Mouse (Mus musculus): Measurements from ENCODE around the gene Rassf3. TPM values are rescaled to one million over a fixed set of nuclear protein-coding genes. Genes with fewer than 3 reads are reported as not detected.

Rassf3 gene
- polyA plus RNA-seq, 1 experiment: 15.5 TPM

DNA sequence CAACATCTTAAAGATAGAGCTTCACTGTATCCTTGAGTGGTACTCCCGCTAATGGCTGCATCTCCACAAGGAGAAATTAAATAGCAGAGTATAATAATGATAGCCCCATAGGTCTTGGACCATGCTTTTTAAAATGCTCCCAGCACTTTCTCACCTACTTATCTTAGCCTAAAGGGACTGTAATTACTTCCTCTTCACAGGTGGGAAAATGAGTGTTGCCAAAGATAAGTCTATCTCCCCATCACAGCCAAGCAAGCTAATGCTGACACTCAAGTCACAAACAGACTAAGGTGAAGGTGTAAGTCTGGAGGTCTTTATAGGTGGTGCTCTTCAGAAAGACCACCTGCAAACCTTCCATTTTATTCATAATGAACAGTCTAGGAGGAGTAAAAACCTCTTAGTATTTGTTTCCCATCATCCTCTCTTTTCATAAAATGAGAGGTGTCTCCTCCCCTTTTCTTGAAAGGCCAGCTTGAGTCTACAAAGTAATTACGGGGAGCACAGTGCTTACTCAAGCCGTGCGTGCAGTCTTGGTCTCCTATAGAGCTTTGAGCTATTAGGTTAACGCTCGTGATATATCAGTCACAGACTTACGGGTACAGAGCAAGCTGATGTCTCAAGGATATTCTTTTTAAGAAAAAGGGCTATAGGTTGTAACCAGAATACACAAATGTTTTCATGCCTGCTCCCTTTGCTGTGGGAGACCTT lies 16.6 kb upstream of the Rassf3 start:
- Histone ChIP-seq H3K36me3 (ENCODE audit: control insufficient read depth, insufficient read depth, low read length) (no peaks in the 10 kb centered on the region), H3K4me1 (replicated peaks; ENCODE audit: control insufficient read depth, insufficient read depth, low read length) (peaks cover 17% of the 10 kb centered on the region), H3K27ac (ENCODE audit: control insufficient read depth, insufficient read depth, low read length) (no peak overlapping the region), H3K4me3 (ENCODE audit: control insufficient read depth, insufficient read depth, low read length) (no peak overlapping the region), H3K27me3 (ENCODE audit: control insufficient read depth, insufficient read depth, low read length) (no peaks in the 10 kb centered on the region)
- 94% methylated on average over 7 of the region's 7 CpGs for WGBS
- DNase-seq: no peak
- TF ChIP-seq POLR2A (IDR thresholded peaks at IDR 0.05; ENCODE audit: control insufficient read depth, extremely low read depth, insufficient read depth, low read length, poor library complexity) (no peak), CTCF (IDR thresholded peaks at IDR 0.05; ENCODE audit: borderline replicate concordance, control insufficient read depth, extremely low read depth, insufficient read depth, low read length, poor library complexity) (no peak)

- DNase-seq: no peak
- H3K4me1 ChIP-seq (replicated peaks; ENCODE audit: control insufficient read depth, insufficient read depth, low read length): peaks cover 11% of the 10 kb centered on the region
- H3K36me3 ChIP-seq (ENCODE audit: control insufficient read depth, insufficient read depth, low read length): no peaks in the 10 kb centered on the region
- 98% methylated on average over 6 of the region's 6 CpGs for WGBS
- H3K27ac ChIP-seq (ENCODE audit: control insufficient read depth, insufficient read depth, low read length): no peak overlapping the region
- TF ChIP-seq POLR2A (IDR thresholded peaks at IDR 0.05; ENCODE audit: control insufficient read depth, extremely low read depth, insufficient read depth, low read length, poor library complexity) (no peak), CTCF (IDR thresholded peaks at IDR 0.05; ENCODE audit: borderline replicate concordance, control insufficient read depth, extremely low read depth, insufficient read depth, low read length, poor library complexity) (no peak)
- no peaks in the 10 kb centered on the region for H3K27me3 ChIP-seq (ENCODE audit: control insufficient read depth, insufficient read depth, low read length)
- H3K4me3 ChIP-seq (ENCODE audit: control insufficient read depth, insufficient read depth, low read length): no peak overlapping the region
These were observed 13.8 kb upstream of the Rassf3 start for GRCm38 (mm10) chr10:121489941-121490340.

DNA sequence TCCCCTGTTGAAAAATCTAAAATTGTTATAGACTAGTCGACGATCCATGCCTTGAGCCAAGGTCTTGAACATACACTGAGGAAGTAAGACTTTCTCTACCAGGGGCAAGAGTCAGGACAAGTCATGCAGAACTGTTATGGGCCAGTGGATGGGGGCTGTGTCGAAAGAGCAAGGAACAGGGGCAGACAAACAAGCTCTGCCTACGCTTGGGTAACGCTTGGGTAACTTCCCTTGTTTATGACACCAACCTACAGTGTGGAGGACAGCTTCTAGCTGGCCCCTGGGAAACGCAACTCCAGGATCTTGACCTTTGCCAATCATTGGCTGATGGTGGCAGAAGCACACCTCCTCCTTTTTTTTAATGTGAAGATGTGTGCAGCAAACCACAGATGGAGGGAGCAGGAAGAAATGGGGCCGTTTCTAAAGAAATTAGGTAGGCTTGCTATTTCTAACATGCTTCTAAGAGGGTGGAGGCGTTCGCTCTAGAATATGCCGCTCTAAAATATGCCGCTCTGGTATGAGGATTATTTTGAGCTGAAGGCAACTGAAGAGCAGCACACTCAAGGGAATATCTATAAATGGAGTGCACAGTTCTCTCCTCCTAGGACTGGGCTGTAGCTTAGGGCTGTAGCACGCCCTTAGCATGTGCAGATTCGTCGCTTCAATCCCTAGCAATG lies 12.6 kb upstream of the Rassf3 start:
- TF ChIP-seq CTCF (IDR thresholded peaks at IDR 0.05; ENCODE audit: borderline replicate concordance, control insufficient read depth, extremely low read depth, insufficient read depth, low read length, poor library complexity) (no peak), POLR2A (IDR thresholded peaks at IDR 0.05; ENCODE audit: control insufficient read depth, extremely low read depth, insufficient read depth, low read length, poor library complexity) (no peak)
- H3K4me3 ChIP-seq (ENCODE audit: control insufficient read depth, insufficient read depth, low read length): no peak overlapping the region
- no peaks in the 10 kb centered on the region for H3K36me3 ChIP-seq (ENCODE audit: control insufficient read depth, insufficient read depth, low read length)
- WGBS: 87% methylated on average over 14 of the region's 14 CpGs
- no peak for DNase-seq
- peaks cover 4% of the 10 kb centered on the region for H3K4me1 ChIP-seq (replicated peaks; ENCODE audit: control insufficient read depth, insufficient read depth, low read length)
- no peaks in the 10 kb centered on the region for H3K27me3 ChIP-seq (ENCODE audit: control insufficient read depth, insufficient read depth, low read length)
- H3K27ac ChIP-seq (ENCODE audit: control insufficient read depth, insufficient read depth, low read length): no peak overlapping the region

DNA sequence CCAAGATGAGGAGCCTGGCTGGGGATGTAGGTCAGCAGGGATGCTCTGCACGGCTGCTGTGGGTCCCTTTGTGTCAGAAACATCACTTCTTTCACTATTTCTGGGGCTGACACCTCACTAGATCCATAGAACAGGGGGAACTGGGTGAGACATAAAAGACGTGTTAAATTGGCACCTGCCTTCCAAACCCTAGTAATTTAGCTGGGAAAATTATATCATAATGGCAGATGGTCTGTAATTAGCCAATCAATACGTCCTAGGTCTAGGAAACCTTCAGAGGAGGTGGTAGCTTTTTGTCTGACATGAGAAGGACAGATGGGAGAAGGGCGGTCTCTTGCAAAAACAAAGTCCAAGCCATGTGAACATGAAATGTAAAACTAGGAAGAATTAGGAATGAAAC lies 11.6 kb upstream of the Rassf3 start:
- no peak overlapping the region for H3K27ac ChIP-seq (ENCODE audit: control insufficient read depth, insufficient read depth, low read length)
- no peak for TF ChIP-seq CTCF (IDR thresholded peaks at IDR 0.05; ENCODE audit: borderline replicate concordance, control insufficient read depth, extremely low read depth, insufficient read depth, low read length, poor library complexity)
- no peak for TF ChIP-seq POLR2A (IDR thresholded peaks at IDR 0.05; ENCODE audit: control insufficient read depth, extremely low read depth, insufficient read depth, low read length, poor library complexity)

GRCm38 (mm10) chr10:121486350-121486749 lies 10.2 kb upstream of the Rassf3 start:
- 93% methylated on average over 9 of the region's 9 CpGs for WGBS
- H3K27ac ChIP-seq (ENCODE audit: control insufficient read depth, insufficient read depth, low read length): no peak overlapping the region
- no peaks in the 10 kb centered on the region for H3K4me1 ChIP-seq (replicated peaks; ENCODE audit: control insufficient read depth, insufficient read depth, low read length)
- no peaks in the 10 kb centered on the region for H3K27me3 ChIP-seq (ENCODE audit: control insufficient read depth, insufficient read depth, low read length)
- no peak for DNase-seq
- no peak for TF ChIP-seq CTCF (IDR thresholded peaks at IDR 0.05; ENCODE audit: borderline replicate concordance, control insufficient read depth, extremely low read depth, insufficient read depth, low read length, poor library complexity)
- TF ChIP-seq POLR2A (IDR thresholded peaks at IDR 0.05; ENCODE audit: control insufficient read depth, extremely low read depth, insufficient read depth, low read length, poor library complexity): no peak
- H3K4me3 ChIP-seq (ENCODE audit: control insufficient read depth, insufficient read depth, low read length): no peak overlapping the region
- H3K36me3 ChIP-seq (ENCODE audit: control insufficient read depth, insufficient read depth, low read length): no peaks in the 10 kb centered on the region

More for the DNA sequence above, 11.6 kb upstream of the Rassf3 start:
- Histone ChIP-seq H3K36me3 (ENCODE audit: control insufficient read depth, insufficient read depth, low read length) (no peaks in the 10 kb centered on the region), H3K4me3 (ENCODE audit: control insufficient read depth, insufficient read depth, low read length) (no peak overlapping the region), H3K4me1 (replicated peaks; ENCODE audit: control insufficient read depth, insufficient read depth, low read length) (no peaks in the 10 kb centered on the region), H3K27me3 (ENCODE audit: control insufficient read depth, insufficient read depth, low read length) (no peaks in the 10 kb centered on the region)
- WGBS: 96% methylated on average over 4 of the region's 4 CpGs
- DNase-seq: no peak

DNA sequence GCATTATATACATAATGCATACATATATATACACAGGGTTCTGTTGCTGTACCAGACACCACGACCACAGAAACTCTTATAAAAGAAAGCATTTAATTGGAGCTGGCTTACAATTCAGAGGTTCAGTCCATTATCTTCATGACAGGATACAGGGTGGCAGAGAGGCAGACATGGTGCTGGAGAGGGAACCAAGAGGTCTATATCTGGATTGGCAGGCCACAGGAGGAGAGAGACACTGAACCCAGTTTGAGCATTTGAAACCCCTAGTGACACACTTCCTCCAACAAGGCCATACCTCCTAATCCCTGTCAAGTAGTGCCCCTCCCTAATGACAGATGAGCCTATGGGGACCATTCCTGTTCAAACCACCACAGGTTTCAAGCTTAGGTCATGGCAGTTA lies 7.2 kb upstream of the Rassf3 start:
- Histone ChIP-seq H3K4me1 (replicated peaks; ENCODE audit: control insufficient read depth, insufficient read depth, low read length) (no peaks in the 10 kb centered on the region), H3K36me3 (ENCODE audit: control insufficient read depth, insufficient read depth, low read length) (no peaks in the 10 kb centered on the region), H3K27ac (ENCODE audit: control insufficient read depth, insufficient read depth, low read length) (no peak overlapping the region), H3K4me3 (ENCODE audit: control insufficient read depth, insufficient read depth, low read length) (no peak overlapping the region), H3K27me3 (ENCODE audit: control insufficient read depth, insufficient read depth, low read length) (no peaks in the 10 kb centered on the region)
- 82% methylated on average over 1 of the region's 1 CpGs for WGBS
- TF ChIP-seq POLR2A (IDR thresholded peaks at IDR 0.05; ENCODE audit: control insufficient read depth, extremely low read depth, insufficient read depth, low read length, poor library complexity) (no peak), CTCF (IDR thresholded peaks at IDR 0.05; ENCODE audit: borderline replicate concordance, control insufficient read depth, extremely low read depth, insufficient read depth, low read length, poor library complexity) (no peak)
- DNase-seq: no peak

All from thymus, adult 2 months (tissue).